Mouse (Mus musculus) ES-Bruce4 (cell line): Measurements from ENCODE around the gene Clstn2.

Source experiments
- CTCF ChIP-seq: IDR thresholded peaks from one replicate; pipeline ENCODE4 v1.8.1; 2011; ENCODE audit warnings: low read depth, low read length
- EP300 ChIP-seq: IDR thresholded peaks from 2 replicates; pipeline ENCODE4 v1.6.1; 2011; ENCODE audit warnings: low read depth, low read length; ENCODE audit not compliant: insufficient read depth
- POLR2A ChIP-seq: IDR thresholded peaks from one replicate; pipeline ENCODE4 v1.8.1; 2011; ENCODE audit warnings: low read length; ENCODE audit not compliant: insufficient read depth

GRCm38 (mm10) chr9:97563121-97563520 lies 469.9 kb downstream of the Clstn2 start:
- TF ChIP-seq CTCF (no peak), POLR2A (no peak), EP300 (no peak)
